Mouse (Mus musculus) intestine, postnatal 0 days (tissue): Measurements from ENCODE around the gene Mmp17. TPM values are rescaled to one million over a fixed set of nuclear protein-coding genes. Genes with fewer than 3 reads are reported as not detected.

Experiments
- ATAC-seq: fragments of 200-750 bp; cut with Nextera tagmentation; 2 replicates; pipeline ENCODE4 v1.8.0; 2017; ENCODE audit warnings: mild to moderate bottlenecking, moderate TSS enrichment, moderate library complexity
- H3K27ac ChIP-seq: fragments of 300-500 bp; sonication (generic); 2 replicates; pipeline ENCODE4 v1.5.1; 2014; ENCODE audit warnings: mild to moderate bottlenecking, low read depth, low read length, moderate library complexity
- H3K27me3 ChIP-seq: fragments of 300-500 bp; sonication (generic); replicated peaks from 2 replicates; pipeline ENCODE4 v1.6.1; 2014; ENCODE audit warnings: low read length, mixed read lengths; ENCODE audit not compliant: control insufficient read depth, insufficient read depth
- H3K36me3 ChIP-seq: fragments of 300-500 bp; sonication (generic); 2 replicates; pipeline ENCODE4 v1.6.1; 2014; ENCODE audit warnings: mild to moderate bottlenecking, moderate library complexity; ENCODE audit not compliant: control insufficient read depth, insufficient read depth
- H3K4me1 ChIP-seq: fragments of 300-500 bp; sonication (generic); replicated peaks from 2 replicates; pipeline ENCODE4 v1.6.1; 2014; ENCODE audit warnings: antibody characterized with exemption, low read length, mixed read lengths; ENCODE audit not compliant: control insufficient read depth, insufficient read depth
- H3K4me2 ChIP-seq: fragments of 300-500 bp; sonication (generic); replicated peaks from 2 replicates; pipeline ENCODE4 v1.6.1; 2014; ENCODE audit warnings: low read depth, mild to moderate bottlenecking, moderate library complexity
- H3K4me3 ChIP-seq: fragments of 300-500 bp; sonication (generic); 2 replicates; pipeline ENCODE4 v1.5.1; 2014; ENCODE audit warnings: low read depth, low read length
- H3K9ac ChIP-seq: fragments of 300-500 bp; sonication (generic); 2 replicates; pipeline ENCODE4 v1.6.1; 2014; ENCODE audit warnings: mild to moderate bottlenecking, low read depth, low read length
- H3K9me3 ChIP-seq: fragments of 300-500 bp; sonication (generic); 2 replicates; pipeline ENCODE4 v1.6.1; 2016; ENCODE audit warnings: mixed run types; ENCODE audit not compliant: control insufficient read depth
- CTCF ChIP-seq: sonication (generic); IDR thresholded peaks from 2 replicates; pipeline ENCODE4 v1.5.1; 2016; ENCODE audit warnings: low read depth, mild to moderate bottlenecking, control low read depth, antibody characterized with exemption, moderate library complexity
- WGBS: fragments of 180-500 bp; shearing (Covaris S2); extraction: QIAGEN DNeasy Blood & Tissue Kit; methylation state at CpG from one replicate; pipeline ENCODE4 v1.1.7; 2014; 5-methylcytosine and 5-hydroxymethylcytosine counted together
- polyA plus RNA-seq: library from polyadenylated mRNA; unstranded; fragments of >200 nt; fragmentation: Nextera tagmentation; extraction: Ambion mirVana; gene quantifications from 2 replicates; pipeline ENCODE4 v1.2.1, GENCODE M21; 2015

Mmp17 gene
- polyA plus RNA-seq, result 2.6 and 2.9 TPM in 2 replicates

DNA sequence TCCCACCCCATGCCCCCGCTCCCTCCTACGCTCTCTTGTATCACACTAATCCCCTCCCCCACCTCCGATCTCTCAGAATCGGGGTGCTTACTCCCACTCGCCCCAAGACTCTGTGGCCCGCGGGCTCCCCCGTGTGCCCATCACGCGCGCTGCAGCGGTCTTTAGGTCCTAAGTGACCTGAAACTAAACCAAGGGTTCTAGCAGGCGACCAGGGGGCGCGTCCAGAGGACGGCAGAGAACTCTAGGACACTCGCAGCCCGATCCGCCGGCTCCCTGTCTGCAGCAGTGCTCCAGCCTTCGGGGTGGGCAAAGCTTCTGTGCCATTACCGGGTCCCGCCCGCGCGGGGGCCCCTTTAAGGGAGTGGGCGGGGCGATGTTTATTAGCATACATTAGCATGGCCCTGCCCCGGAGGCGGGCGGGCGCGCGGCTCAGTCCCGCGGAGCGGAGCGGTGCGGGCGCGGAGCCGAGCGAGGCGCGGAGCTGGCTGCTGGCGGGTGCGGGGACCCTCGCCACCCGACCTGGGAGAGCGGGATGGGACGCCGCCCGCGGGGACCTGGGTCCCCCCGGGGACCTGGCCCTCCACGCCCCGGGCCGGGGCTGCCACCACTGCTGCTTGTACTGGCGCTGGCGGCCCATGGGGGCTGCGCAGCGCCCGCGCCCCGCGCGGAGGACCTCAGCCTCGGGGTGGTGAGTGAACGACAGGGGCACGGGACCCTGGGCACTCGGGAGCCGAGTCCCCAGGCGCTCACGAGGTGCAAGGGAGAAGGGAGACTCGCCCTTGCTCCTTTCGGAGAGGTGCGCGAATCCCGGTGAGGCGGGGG, at the start of gene Mmp17:
Gene Mmp17, plus strand, starts transcription at position 409 of the 822 bp plus-strand sequence.
- peaks cover 46% of the 10 kb centered on the region for H3K27me3 ChIP-seq
- peak within 1 kb of the TSS; percentile 66 for H3K4me3 ChIP-seq
- H3K36me3 ChIP-seq, result no peaks in the 10 kb centered on the region
- H3K9ac ChIP-seq, result peak within 1 kb of the TSS; percentile 62
- no peak within 1 kb of the TSS for H3K27ac ChIP-seq
- ATAC-seq, result peak; percentile 88
- WGBS, result under 1% methylated on average over 79 of the region's 80 CpGs
- no peaks in the 10 kb centered on the region for H3K9me3 ChIP-seq
- peak within 1 kb of the TSS; percentile 100 for H3K4me2 ChIP-seq
- TF ChIP-seq CTCF, result peak; percentile 86
- peaks cover 4% of the 10 kb centered on the region; the same call in 1 of the 2 replicates for H3K4me1 ChIP-seq

DNA sequence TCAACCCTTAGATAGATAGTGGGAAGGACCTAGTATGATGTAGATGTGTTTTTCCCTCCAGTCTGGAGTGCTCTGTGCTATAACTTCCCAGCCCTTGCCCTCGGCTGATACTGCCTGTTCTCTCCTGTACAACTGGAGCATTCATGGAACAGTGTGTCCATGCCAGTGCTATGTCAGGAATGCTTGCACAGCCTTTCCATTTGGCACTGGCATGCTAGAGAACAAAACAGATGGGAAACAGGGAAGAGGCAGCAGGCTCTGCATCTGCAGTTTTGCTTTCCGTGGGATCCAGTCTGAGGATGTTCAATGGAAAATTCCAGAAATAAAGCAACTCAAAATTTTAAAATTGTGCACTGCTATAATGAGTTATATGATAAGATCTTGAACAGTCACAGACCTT, 49.5 kb upstream of the Mmp17 start:
- Histone ChIP-seq H3K9ac (no peak overlapping the region), H3K27me3 (no peaks in the 10 kb centered on the region), H3K4me3 (no peak overlapping the region), H3K36me3 (peaks cover 48% of the 10 kb centered on the region), H3K4me1 (no peaks in the 10 kb centered on the region; the same call in 1 of the 2 replicates), H3K9me3 (no peaks in the 10 kb centered on the region), H3K27ac (peak overlapping the region; percentile 66; the same call in 1 of the 2 replicates), H3K4me2 (no peak overlapping the region)
- no peak for ATAC-seq
- TF ChIP-seq CTCF, result no peak
- 71% methylated on average over 2 of the region's 2 CpGs for WGBS

DNA sequence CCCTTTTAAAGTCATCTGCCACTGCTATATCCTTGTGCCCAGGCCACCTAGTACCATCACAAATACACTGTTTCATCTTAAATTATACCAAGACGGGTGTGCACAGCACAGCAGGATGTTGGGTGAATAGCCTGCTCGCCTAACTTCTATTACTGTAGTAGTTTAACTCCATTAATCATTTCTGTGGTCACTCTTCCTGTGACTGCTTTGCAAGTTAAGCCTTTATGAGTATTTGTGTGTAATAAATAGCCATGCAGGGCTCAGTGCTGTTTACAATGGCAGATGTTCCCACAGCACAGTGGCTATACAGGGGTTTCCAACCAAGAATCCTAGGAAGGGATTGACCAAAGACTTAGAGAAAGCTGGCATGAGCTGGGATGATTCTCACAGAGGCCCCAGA, 48.9 kb upstream of the Mmp17 start:
- 79% methylated on average over 2 of the region's 2 CpGs for WGBS
- Histone ChIP-seq H3K36me3 (peaks cover 50% of the 10 kb centered on the region), H3K9ac (no peak overlapping the region), H3K27ac (no peak overlapping the region), H3K27me3 (no peaks in the 10 kb centered on the region), H3K9me3 (no peaks in the 10 kb centered on the region), H3K4me3 (no peak overlapping the region), H3K4me1 (no peaks in the 10 kb centered on the region; the same call in 1 of the 2 replicates), H3K4me2 (no peak overlapping the region)
- no peak for TF ChIP-seq CTCF
- no peak for ATAC-seq

DNA sequence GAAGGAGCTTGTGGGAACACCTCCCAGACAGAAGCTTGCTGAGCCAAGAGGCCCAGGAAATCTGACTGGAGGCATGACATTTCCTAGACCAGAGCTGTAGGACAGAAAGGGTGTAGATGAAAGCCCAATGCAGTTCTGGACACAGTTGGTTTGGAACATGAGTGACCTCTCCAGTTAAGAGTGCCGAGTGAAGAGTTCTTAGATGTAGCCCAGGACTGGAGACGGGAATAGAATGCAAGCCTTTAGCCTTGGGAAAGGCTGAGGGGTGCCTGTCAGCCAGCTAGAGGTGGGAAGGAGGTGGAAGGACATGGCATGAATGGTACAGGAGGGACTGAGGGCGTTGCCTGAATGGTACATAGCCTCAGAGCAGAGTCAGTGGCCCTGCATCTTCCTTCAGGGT, 48.5 kb upstream of the Mmp17 start:
- peaks cover 54% of the 10 kb centered on the region for H3K36me3 ChIP-seq
- no peaks in the 10 kb centered on the region for H3K9me3 ChIP-seq
- H3K4me1 ChIP-seq, result no peaks in the 10 kb centered on the region; the same call in 1 of the 2 replicates
- no peak overlapping the region for H3K4me3 ChIP-seq
- ATAC-seq, result no peak
- no peak overlapping the region for H3K9ac ChIP-seq
- H3K27ac ChIP-seq, result no peak overlapping the region
- no peaks in the 10 kb centered on the region for H3K27me3 ChIP-seq
- no peak overlapping the region for H3K4me2 ChIP-seq
- no peak for TF ChIP-seq CTCF
- WGBS, result 92% methylated on average over 3 of the region's 3 CpGs

DNA sequence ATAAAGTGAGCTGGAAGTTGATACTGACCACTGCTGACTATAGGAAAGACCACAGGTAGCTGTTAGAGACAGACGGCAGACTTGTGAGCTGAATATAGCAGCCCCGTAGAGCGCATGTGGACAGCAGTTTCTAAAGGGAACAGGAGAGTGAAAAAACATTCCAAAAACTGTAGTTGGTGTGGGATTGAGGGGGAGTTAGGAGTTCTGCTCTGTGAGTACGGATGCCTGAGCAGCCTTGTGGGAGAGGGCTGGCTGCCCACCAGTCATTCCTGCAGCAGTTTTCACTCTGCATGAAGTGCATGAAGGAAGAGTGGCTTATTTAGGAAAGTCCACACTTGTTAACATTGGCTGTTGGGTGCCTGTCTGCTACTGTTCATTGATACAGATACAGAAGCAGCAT, 45.1 kb upstream of the Mmp17 start:
- H3K9me3 ChIP-seq, result no peaks in the 10 kb centered on the region
- no peak overlapping the region for H3K27ac ChIP-seq
- no peak for TF ChIP-seq CTCF
- H3K9ac ChIP-seq, result no peak overlapping the region
- H3K4me1 ChIP-seq, result no peaks in the 10 kb centered on the region
- H3K4me2 ChIP-seq, result no peak overlapping the region
- H3K36me3 ChIP-seq, result peaks cover 75% of the 10 kb centered on the region
- no peak overlapping the region for H3K4me3 ChIP-seq
- H3K27me3 ChIP-seq, result no peaks in the 10 kb centered on the region
- ATAC-seq, result no peak
- WGBS, result 90% methylated on average over 4 of the region's 4 CpGs

DNA sequence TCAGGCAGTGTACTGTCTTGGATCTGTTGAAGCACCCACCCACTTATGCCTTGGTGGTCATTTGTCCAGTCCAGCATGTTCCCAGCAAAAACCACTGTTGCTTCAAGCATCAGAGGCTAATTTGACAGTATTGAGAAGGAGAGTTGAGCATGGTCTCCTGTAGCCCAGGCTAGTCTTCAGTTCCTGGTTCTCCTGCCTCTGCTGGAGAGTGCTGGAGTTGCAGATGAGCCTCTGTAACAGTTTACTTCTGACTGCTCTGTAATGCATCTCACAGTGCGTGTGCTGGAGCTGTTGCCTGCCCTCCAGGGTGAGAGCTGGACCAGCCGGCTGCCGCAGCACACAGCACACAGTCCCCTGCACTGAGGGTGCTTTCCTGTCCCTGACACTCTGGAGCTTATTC, 41.7 kb upstream of the Mmp17 start:
- no peak overlapping the region for H3K4me2 ChIP-seq
- 91% methylated on average over 3 of the region's 3 CpGs for WGBS
- no peaks in the 10 kb centered on the region for H3K4me1 ChIP-seq
- H3K27me3 ChIP-seq, result no peaks in the 10 kb centered on the region
- ATAC-seq, result no peak
- no peaks in the 10 kb centered on the region for H3K9me3 ChIP-seq
- peak; percentile 43 for TF ChIP-seq CTCF
- H3K9ac ChIP-seq, result no peak overlapping the region
- H3K27ac ChIP-seq, result no peak overlapping the region
- H3K36me3 ChIP-seq, result peaks cover 92% of the 10 kb centered on the region
- no peak overlapping the region for H3K4me3 ChIP-seq
